13 mouse cellular contexts compared by ENCODE assay signal in the genomic region with DNA sequence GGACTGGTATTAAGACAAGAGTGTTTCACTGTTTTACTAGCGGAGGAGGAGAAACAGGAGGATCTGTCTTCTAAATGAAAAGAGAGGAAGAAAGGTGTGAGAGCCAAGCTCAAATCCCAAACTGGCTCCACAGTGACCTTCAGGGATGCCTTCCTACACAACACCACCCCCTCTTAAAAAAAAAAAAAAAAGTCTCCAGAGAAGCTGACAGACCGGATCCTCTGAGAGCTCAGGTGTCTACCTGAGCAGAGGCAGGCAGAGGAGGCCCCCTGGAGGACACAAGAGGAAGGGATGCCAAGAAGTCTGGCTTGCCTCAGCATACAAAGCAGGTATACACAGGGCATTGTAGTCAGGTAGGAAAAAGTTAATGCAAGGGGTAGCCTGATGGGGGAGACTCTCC. TPM values are rescaled to one million over a fixed set of nuclear protein-coding genes. Genes with fewer than 3 reads are reported as not detected.
DNase-seq lines count a peak whose midpoint lies in the region; ATAC-seq and TF ChIP-seq lines count a peak whose summit lies in the region.
"Had no signal": no experiment of that assay in that cellular context is flagged by ENCODE, and none has a peak within 500 bp of the region (broad histone marks: within the 10 kb centered on the region; RNA-seq: fewer than 3 reads in every experiment).

No protein-coding gene starts in this region.

- no peak for TF ChIP-seq POLR2A in CH12.LX (IDR thresholded peaks at IDR 0.05; ENCODE audit: low read depth, low read length)

- H3K4me3 ChIP-seq in kidney, postnatal 0 days (replicated peaks; ENCODE audit: low read depth, low read length) = no peak overlapping the region
- no peak overlapping the region for H3K4me3 ChIP-seq in kidney, embryonic 14.5 days (ENCODE audit: low read length)
- H3K4me3 ChIP-seq in CH12.LX (replicated peaks in 1 of 3; ENCODE audit: low read depth in 2 of 3, low read length in 2 of 3, poor library complexity in 1 of 3) = no peak overlapping the region
- H3K4me3 ChIP-seq in lung, embryonic 14.5 days (ENCODE audit: low read depth, low read length) = no peak overlapping the region
- H3K4me3 ChIP-seq in forebrain, embryonic 10.5 days = no peak overlapping the region
- no peak overlapping the region for H3K4me3 ChIP-seq in hindbrain, embryonic 11.5 days (ENCODE audit: low read depth, low read length)
- H3K4me3 ChIP-seq: hindbrain, embryonic 10.5 days; liver, embryonic 13.5 days; midbrain, embryonic 12.5 days; neural tube, embryonic 12.5 days had no signal

- H3K9ac ChIP-seq in kidney, postnatal 0 days (ENCODE audit: low read depth, low read length) = no peak overlapping the region
- H3K9ac ChIP-seq in kidney, embryonic 14.5 days (ENCODE audit: low read depth, low read length) = no peak overlapping the region
- no peak overlapping the region for H3K9ac ChIP-seq in CH12.LX (ENCODE audit: insufficient read depth, low read depth)
- H3K9ac ChIP-seq in lung, embryonic 14.5 days = no peak overlapping the region
- H3K9ac ChIP-seq in hindbrain, embryonic 11.5 days (ENCODE audit: low read depth, low read length) = no peak overlapping the region
- H3K9ac ChIP-seq: liver, embryonic 13.5 days; midbrain, embryonic 12.5 days; neural tube, embryonic 12.5 days had no signal

- H3K27ac ChIP-seq in kidney, postnatal 0 days = no peak overlapping the region
- no peak overlapping the region for H3K27ac ChIP-seq in kidney, embryonic 14.5 days (ENCODE audit: low read depth, low read length)
- no peak overlapping the region for H3K27ac ChIP-seq in CH12.LX (ENCODE audit: insufficient read depth, low read depth)
- no peak overlapping the region for H3K27ac ChIP-seq in lung, embryonic 14.5 days (ENCODE audit: low read depth)
- H3K27ac ChIP-seq in forebrain, embryonic 10.5 days = no peak overlapping the region
- no peak overlapping the region for H3K27ac ChIP-seq in hindbrain, embryonic 11.5 days (ENCODE audit: low read depth, low read length)
- H3K27ac ChIP-seq: hindbrain, embryonic 10.5 days; liver, embryonic 13.5 days; midbrain, embryonic 12.5 days; neural tube, embryonic 12.5 days had no signal

- dilution Hi-C loops in CH12.LX (cut with MboI; ENCODE audit: extremely low pct_ligation_motif_present, extremely low pct_unique_long_range_greater_than_20kb, low sequenced_read_pairs) = no loop called here

- no peaks in the 10 kb centered on the region for H3K36me3 ChIP-seq in kidney, postnatal 0 days (ENCODE audit: insufficient read depth, low read length)
- no peaks in the 10 kb centered on the region for H3K36me3 ChIP-seq in kidney, embryonic 14.5 days (ENCODE audit: control insufficient read depth, insufficient read depth, low read length)
- H3K36me3 ChIP-seq in CH12.LX (replicated peaks in 1 of 2; ENCODE audit: control insufficient read depth in 1 of 2, insufficient read depth in 1 of 2, low read length in 1 of 2) = no peaks in the 10 kb centered on the region
- no peaks in the 10 kb centered on the region for H3K36me3 ChIP-seq in lung, embryonic 14.5 days (ENCODE audit: insufficient read depth)
- H3K36me3 ChIP-seq in forebrain, embryonic 10.5 days (replicated peaks) = no peaks in the 10 kb centered on the region
- H3K36me3 ChIP-seq in hindbrain, embryonic 11.5 days (ENCODE audit: control insufficient read depth, insufficient read depth, low read length) = no peaks in the 10 kb centered on the region
- H3K36me3 ChIP-seq: hindbrain, embryonic 10.5 days; liver, embryonic 13.5 days; midbrain, embryonic 12.5 days; neural tube, embryonic 12.5 days had no signal

- no peak for TF ChIP-seq EP300 in CH12.LX (IDR thresholded peaks at IDR 0.05; ENCODE audit: low read length)

- H3K4me1 ChIP-seq in kidney, postnatal 0 days (replicated peaks; ENCODE audit: insufficient read depth, low read length) = no peaks in the 10 kb centered on the region
- H3K4me1 ChIP-seq in kidney, embryonic 14.5 days (ENCODE audit: control insufficient read depth, insufficient read depth, low read length) = no peaks in the 10 kb centered on the region
- no peaks in the 10 kb centered on the region for H3K4me1 ChIP-seq in CH12.LX (ENCODE audit: control insufficient read depth in 1 of 2, insufficient read depth in 2 of 2)
- no peaks in the 10 kb centered on the region for H3K4me1 ChIP-seq in lung, embryonic 14.5 days (ENCODE audit: insufficient read depth)
- no peaks in the 10 kb centered on the region for H3K4me1 ChIP-seq in forebrain, embryonic 10.5 days
- H3K4me1 ChIP-seq in hindbrain, embryonic 11.5 days (replicated peaks; ENCODE audit: control insufficient read depth, insufficient read depth, low read length) = no peaks in the 10 kb centered on the region
- H3K4me1 ChIP-seq: hindbrain, embryonic 10.5 days; liver, embryonic 13.5 days; midbrain, embryonic 12.5 days; neural tube, embryonic 12.5 days had no signal

- peak; percentile 43; the same call in 1 of the 2 replicates for TF ChIP-seq CTCF in kidney, postnatal 0 days (IDR thresholded peaks at IDR 0.05; ENCODE audit: low read depth)
- peak in 1 of 2 experiments; percentile 63; a peak in 2 of 4 replicates for TF ChIP-seq CTCF in CH12.LX (conservative IDR thresholded peaks at IDR 0.05 in 1 of 2, IDR thresholded peaks at IDR 0.05 in 1 of 2; ENCODE audit: low read depth in 2 of 2, low read length in 2 of 2)
- TF ChIP-seq CTCF in lung, embryonic 14.5 days (IDR thresholded peaks at IDR 0.05; ENCODE audit: low read depth) = peak; percentile 64

- peak; percentile 65 for TF ChIP-seq RAD21 in CH12.LX (IDR thresholded peaks at IDR 0.05; ENCODE audit: low read depth, low read length)

- no peaks in the 10 kb centered on the region for H3K27me3 ChIP-seq in kidney, postnatal 0 days (ENCODE audit: insufficient read depth, low read length)
- no peaks in the 10 kb centered on the region for H3K27me3 ChIP-seq in kidney, embryonic 14.5 days (ENCODE audit: control insufficient read depth, insufficient read depth, low read length)
- peaks cover 20% of the 10 kb centered on the region for H3K27me3 ChIP-seq in CH12.LX (replicated peaks)
- H3K27me3 ChIP-seq in lung, embryonic 14.5 days (ENCODE audit: insufficient read depth, low read length) = no peaks in the 10 kb centered on the region
- H3K27me3 ChIP-seq in forebrain, embryonic 10.5 days (ENCODE audit: poor library complexity, severe bottlenecking) = no peaks in the 10 kb centered on the region
- H3K27me3 ChIP-seq in hindbrain, embryonic 11.5 days (ENCODE audit: control insufficient read depth, insufficient read depth, low read length) = no peaks in the 10 kb centered on the region
- H3K27me3 ChIP-seq: liver, embryonic 13.5 days; midbrain, embryonic 12.5 days; neural tube, embryonic 12.5 days had no signal

- no peaks in the 10 kb centered on the region for H3K9me3 ChIP-seq in kidney, postnatal 0 days (replicated peaks; ENCODE audit: low read length)
- no peaks in the 10 kb centered on the region; the same call in 1 of the 2 replicates for H3K9me3 ChIP-seq in kidney, embryonic 14.5 days (ENCODE audit: control insufficient read depth, low read length)
- no peaks in the 10 kb centered on the region for H3K9me3 ChIP-seq in CH12.LX (replicated peaks; ENCODE audit: low read length)
- no peaks in the 10 kb centered on the region for H3K9me3 ChIP-seq in lung, embryonic 14.5 days (ENCODE audit: low read depth, low read length)
- no peaks in the 10 kb centered on the region for H3K9me3 ChIP-seq in forebrain, embryonic 10.5 days
- H3K9me3 ChIP-seq in hindbrain, embryonic 11.5 days (ENCODE audit: control insufficient read depth, low read length) = no peaks in the 10 kb centered on the region
- H3K9me3 ChIP-seq: liver, embryonic 13.5 days; midbrain, embryonic 12.5 days; neural tube, embryonic 12.5 days had no signal

- WGBS in kidney, postnatal 0 days = 54% methylated on average over 2 of the region's 2 CpGs
- 62% methylated on average over 2 of the region's 2 CpGs for WGBS in kidney, embryonic 14.5 days
- 49% methylated on average over 2 of the region's 2 CpGs for WGBS in lung, embryonic 14.5 days
- whole genome bisulfite sequencing in forebrain, embryonic 10.5 days = 47% methylated on average over 2 of the region's 2 CpGs
- 59% methylated on average over 2 of the region's 2 CpGs for WGBS in hindbrain, embryonic 11.5 days

- DNase-seq in kidney, postnatal 0 days (ENCODE audit: low spot score) = no peak
- DNase-seq in CH12.LX (ENCODE audit: extremely low read depth) (no peak), R1 (ENCODE audit: low read depth, low spot score) (peak; percentile 59)
- no peak for DNase-seq in lung, embryonic 14.5 days
- DNase-seq in adrenal gland, adult 18-20 months (ENCODE audit: low spot score in 2 of 2) = no peak
- no peak for DNase-seq in forebrain, embryonic 10.5 days (ENCODE audit: extremely low spot score, low spot score)
- DNase-seq in hindbrain, embryonic 11.5 days (ENCODE audit: low spot score) = no peak
- DNase-seq: cerebellum, adult 9-11 months; liver, embryonic 13.5 days had no signal

- H3K79me2 ChIP-seq in CH12.LX (replicated peaks; ENCODE audit: control insufficient read depth, extremely low read depth, insufficient read depth, poor library complexity, severe bottlenecking) = no peaks in the 10 kb centered on the region

- no peak for ATAC-seq in kidney, postnatal 0 days (replicated peaks; ENCODE audit: low FRiP score, low read depth)
- no peak for ATAC-seq in kidney, embryonic 14.5 days (ENCODE audit: low FRiP score, low TSS enrichment)
- peak; percentile 49; the same call in 1 of the 2 replicates for ATAC-seq in lung, embryonic 14.5 days (ENCODE audit: insufficient read depth)
- no peak for ATAC-seq in hindbrain, embryonic 11.5 days (ENCODE audit: low FRiP score)

- H3K4me2 ChIP-seq in kidney, postnatal 0 days (ENCODE audit: low read length) = no peak overlapping the region
- no peak overlapping the region for H3K4me2 ChIP-seq in kidney, embryonic 14.5 days (replicated peaks; ENCODE audit: low read depth, low read length)
- no peak overlapping the region for H3K4me2 ChIP-seq in CH12.LX (ENCODE audit: insufficient read depth, low read depth, poor library complexity, severe bottlenecking)
- H3K4me2 ChIP-seq in lung, embryonic 14.5 days = no peak overlapping the region
- H3K4me2 ChIP-seq in hindbrain, embryonic 11.5 days (replicated peaks; ENCODE audit: low read depth, low read length) = no peak overlapping the region
- H3K4me2 ChIP-seq: liver, embryonic 13.5 days; midbrain, embryonic 12.5 days; neural tube, embryonic 12.5 days had no signal

- in situ Hi-C loops in CH12.LX (cut with MboI; ENCODE audit: low pct_ligation_motif_present, low pct_unique_long_range_greater_than_20kb, low sequenced_read_pairs) = no loop called here

RNA-seq across cellular contexts. Expression of gene Fbln5, which starts 36.1 kb away (rescaled TPM):
- polyA plus RNA-seq in kidney, postnatal 0 days (2015; fragmentation: Nextera tagmentation; extraction: Ambion mirVana) = 162 and 187 TPM in 2 replicates
- 36.2 and 51.3 TPM in 2 replicates for polyA plus RNA-seq in kidney, embryonic 14.5 days (2014; fragmentation: Nextera tagmentation; extraction: Ambion mirVana)
- total RNA-seq in CH12.LX (2012; rRNA removed) (0.46 and 3.2 TPM in 2 replicates), CH12.LX (2014; rRNA removed) (0.11 and 0.12 TPM in 2 replicates)
- 0.04 and 0.11 TPM in 2 replicates for polyA plus RNA-seq in CH12.LX (2012; ENCODE audit: insufficient read length, low read depth)
- 66.9 and 77.1 TPM in 2 replicates for polyA plus RNA-seq in lung, embryonic 14.5 days (2014; fragmentation: Nextera tagmentation; extraction: Ambion mirVana)
- 10 to 100 TPM; 48.6 to 55.0 TPM for total RNA-seq in adrenal gland, adult 18-20 months (2021)
- 9.9 and 10.4 TPM in 2 replicates for polyA plus RNA-seq in forebrain, embryonic 10.5 days (2016; fragmentation: Nextera tagmentation; extraction: Ambion mirVana)
- polyA plus RNA-seq in hindbrain, embryonic 11.5 days (2014; fragmentation: Nextera tagmentation; extraction: Ambion mirVana) = 11.9 and 15.7 TPM in 2 replicates
